Mouse (Mus musculus) liver, embryonic 14 days (tissue): ENCODE measurements around the gene Rab9. TPM values are rescaled to one million over a fixed set of nuclear protein-coding genes. Genes with fewer than 3 reads are reported as not detected.

Experiments
- polyA plus RNA-seq: library from polyadenylated mRNA; depleted of rRNA; stranded (reverse); fragments of >200 nt; gene quantifications from 2 replicates; pipeline ENCODE4 v1.2.3, GENCODE M21; 2012; rRNA removed

The Rab9 gene
- polyA plus RNA-seq: 11.9 and 13.5 TPM in 2 replicates

GRCm38 (mm10) chrX:166479365-166479983 is at the start of gene Rab9:
TSS of gene Rab9 (minus strand) at chrX:166479867.

GRCm38 (mm10) chrX:166518345-166518744 is 38.7 kb upstream of the Rab9 start, which contains the start of gene Tceanc:
TSS of gene Tceanc (minus strand) at chrX:166518567.

GRCm38 (mm10) chrX:166440616-166441063 is 39.0 kb downstream of the Rab9 start, which contains the start of gene Ofd1:
TSS of gene Ofd1 (minus strand) at chrX:166440704.

GRCm38 (mm10) chrX:166440036-166440615 is 39.5 kb downstream of the Rab9 start, which contains the start of gene Trappc2:
TSS of gene Trappc2 (plus strand) at chrX:166440574.

Other genes starting within 250 kb of the Rab9 start
- 1.2 and 1.3 TPM in 2 replicates for gene Gpm6b, start 241.0 kb downstream of the Rab9 start, polyA plus RNA-seq
- 4.0 and 4.8 TPM in 2 replicates for gene Trappc2, start 39.3 kb downstream of the Rab9 start, polyA plus RNA-seq
- gene Ofd1, start 39.2 kb downstream of the Rab9 start, polyA plus RNA-seq: 1.8 and 2.0 TPM in 2 replicates
- 1.2 and 1.5 TPM in 2 replicates for gene Tceanc, start 38.7 kb upstream of the Rab9 start, polyA plus RNA-seq
- 0.22 and 0.84 TPM in 2 replicates for gene Egfl6, start 105.9 kb upstream of the Rab9 start, polyA plus RNA-seq